Mouse (Mus musculus) lung, postnatal 0 days (tissue): ENCODE results near the gene Il1rapl1.

Experiments used
- CTCF ChIP-seq: IDR thresholded peaks from 2 replicates; pipeline ENCODE4 v1.5.1; 2016; ENCODE audit warnings: antibody characterized with exemption, mild to moderate bottlenecking
- EP300 ChIP-seq: IDR thresholded peaks from 2 replicates; pipeline ENCODE4 v1.6.1; 2016; ENCODE audit warnings: antibody characterized with exemption, mild to moderate bottlenecking, control low read depth

- TF ChIP-seq CTCF: no peak
- no peak for TF ChIP-seq EP300
Observed at GRCm38 (mm10) chrX:87502604-87503003, 612.8 kb downstream of the Il1rapl1 start.
